Mouse (Mus musculus): ENCODE measurements around the gene Acadl. TPM values are rescaled to one million over a fixed set of nuclear protein-coding genes. Genes with fewer than 3 reads are reported as not detected.

Gene Acadl
- 101 and 118 TPM in 2 replicates for polyA plus RNA-seq (2015; fragmentation: Nextera tagmentation; extraction: Ambion mirVana)

DNA sequence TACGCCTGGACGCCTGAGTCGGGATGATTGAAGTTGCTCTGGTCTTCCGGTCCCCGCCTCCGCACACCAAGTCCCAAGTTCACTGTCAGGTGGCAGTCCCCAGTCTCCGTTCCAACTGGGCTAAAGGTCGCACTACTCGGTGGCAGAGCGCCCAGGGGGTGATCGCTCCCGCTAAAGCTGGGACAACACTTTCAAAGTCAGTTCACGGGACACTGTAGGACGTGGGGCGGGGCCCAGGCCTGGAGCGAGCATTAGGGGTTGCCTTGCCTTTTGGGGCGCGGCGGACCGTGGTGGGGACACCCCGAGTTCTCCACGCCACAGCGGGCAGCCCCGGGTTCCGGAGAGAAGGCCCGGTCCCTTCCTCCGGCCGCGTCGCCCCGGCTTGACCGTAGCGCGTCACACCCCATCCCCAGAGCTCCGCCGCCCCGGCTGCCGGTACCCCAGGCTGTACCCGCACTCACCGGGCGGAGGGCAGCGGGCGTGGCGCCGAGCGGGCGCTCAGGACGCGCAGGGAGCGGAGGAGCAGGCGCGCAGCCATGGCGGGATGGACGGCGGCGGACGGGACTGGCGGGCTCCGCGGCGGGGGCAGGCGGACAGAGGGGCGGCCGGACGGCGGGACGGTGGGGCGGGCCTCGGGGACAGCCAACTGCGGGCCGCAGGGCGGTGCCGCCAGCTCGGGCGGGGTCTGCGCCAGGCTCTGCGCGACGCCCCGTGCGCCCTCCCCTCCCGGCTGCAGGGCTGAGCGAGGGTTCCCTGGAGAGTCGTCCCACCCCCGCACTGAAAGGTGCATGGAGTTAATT, at the start of gene Acadl:
Gene Acadl, minus strand, starts transcription at position 566 of the 800 bp plus-strand sequence.
- DNase-seq, result peak; percentile 60
- H3K4me3 ChIP-seq (replicated peaks), result peak within 1 kb of the TSS; percentile 89
- H3K27me3 ChIP-seq, result no peaks in the 10 kb centered on the region
- peak within 1 kb of the TSS; percentile 87 for H3K4me2 ChIP-seq
- peak within 1 kb of the TSS; percentile 90 for H3K9ac ChIP-seq
- peak; percentile 96 for ATAC-seq (ENCODE audit: low read depth)
- peaks cover 10% of the 10 kb centered on the region; the same call in 1 of the 2 replicates for H3K36me3 ChIP-seq
- H3K4me1 ChIP-seq (replicated peaks), result peaks cover 20% of the 10 kb centered on the region
- under 1% methylated on average over 85 of the region's 85 CpGs for WGBS (ENCODE audit: insufficient replicate concordance)
- H3K9me3 ChIP-seq (replicated peaks), result no peaks in the 10 kb centered on the region
- peak within 1 kb of the TSS; percentile 92 for H3K27ac ChIP-seq

DNA sequence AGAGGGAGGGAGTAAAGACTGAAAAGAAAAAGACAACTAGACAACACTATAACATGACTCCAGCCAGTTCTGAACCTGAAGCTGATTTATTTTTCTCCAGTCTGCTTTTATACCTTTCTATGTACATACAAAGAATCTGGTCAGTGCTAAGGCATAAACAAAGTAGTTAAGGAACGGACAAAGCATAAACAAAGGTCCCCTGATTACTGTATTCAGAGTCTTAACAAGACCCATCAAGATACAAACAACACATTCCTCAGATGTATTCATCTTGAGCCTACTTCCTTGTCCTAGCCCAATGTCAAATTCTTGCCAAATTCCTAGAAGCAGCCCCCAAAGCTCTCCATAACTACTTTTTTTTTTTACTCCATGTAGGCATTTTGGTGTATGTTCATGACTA, 49.2 kb upstream of the Acadl start:
- H3K27me3 ChIP-seq, result no peaks in the 10 kb centered on the region
- no peaks in the 10 kb centered on the region for H3K36me3 ChIP-seq
- H3K4me1 ChIP-seq (replicated peaks), result no peaks in the 10 kb centered on the region
- no peak overlapping the region for H3K9ac ChIP-seq
- no peak overlapping the region for H3K4me3 ChIP-seq (replicated peaks)
- no peak overlapping the region for H3K27ac ChIP-seq
- H3K4me2 ChIP-seq, result no peak overlapping the region
- no peaks in the 10 kb centered on the region for H3K9me3 ChIP-seq (replicated peaks)
- no peak for DNase-seq
- WGBS (ENCODE audit: insufficient replicate concordance), result 42% methylated on average over 1 of the region's 1 CpGs
- no peak for ATAC-seq (ENCODE audit: low read depth)

DNA sequence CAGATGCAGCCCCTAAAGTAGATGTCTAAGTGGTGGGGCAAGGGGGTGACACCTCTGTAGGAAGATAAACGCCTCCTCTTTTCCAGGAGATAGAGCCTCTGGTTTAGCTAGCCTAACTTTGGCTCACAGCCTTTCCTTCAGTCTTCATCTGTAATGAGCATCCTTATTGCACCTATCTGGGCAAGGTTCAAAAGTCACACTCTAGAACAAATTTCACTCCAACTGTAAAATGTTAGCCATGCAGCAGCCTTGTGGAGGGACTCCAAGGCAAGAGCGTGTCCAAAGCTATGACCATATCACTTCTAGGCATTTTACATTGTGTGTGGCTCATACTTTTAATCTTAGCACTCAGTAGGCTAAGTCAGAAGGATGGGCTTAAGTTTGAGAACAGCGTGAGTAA, 39.5 kb upstream of the Acadl start:
- no peak overlapping the region for H3K9ac ChIP-seq
- ATAC-seq (ENCODE audit: low read depth) (no peak), DNase-seq (no peak)
- H3K4me1 ChIP-seq (replicated peaks), result no peaks in the 10 kb centered on the region
- no peak overlapping the region for H3K27ac ChIP-seq
- 64% methylated on average over 3 of the region's 3 CpGs for WGBS (ENCODE audit: insufficient replicate concordance)
- no peak overlapping the region for H3K4me3 ChIP-seq (replicated peaks)
- H3K36me3 ChIP-seq, result no peaks in the 10 kb centered on the region
- no peaks in the 10 kb centered on the region for H3K27me3 ChIP-seq
- no peak overlapping the region for H3K4me2 ChIP-seq
- no peaks in the 10 kb centered on the region for H3K9me3 ChIP-seq (replicated peaks)

DNA sequence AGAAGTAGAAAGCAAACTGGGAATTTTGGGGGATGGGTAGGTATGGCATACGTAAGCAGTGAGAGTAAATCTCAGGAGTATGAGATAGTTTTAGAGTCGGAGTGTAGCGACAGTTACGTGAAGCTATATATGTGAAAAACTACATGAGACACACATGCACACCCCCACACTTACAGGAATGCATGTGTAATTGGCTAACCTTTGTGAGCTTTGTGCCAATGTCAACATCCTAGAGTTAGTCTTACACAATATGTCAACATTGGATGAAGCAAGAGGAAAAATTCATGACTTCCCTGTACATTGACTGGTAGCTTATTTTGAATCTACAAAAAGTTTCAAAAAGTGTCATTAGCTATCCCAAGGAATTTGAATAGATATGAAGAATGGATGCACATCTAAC, 37.9 kb upstream of the Acadl start:
- Histone ChIP-seq H3K9me3 (replicated peaks) (no peaks in the 10 kb centered on the region), H3K4me2 (no peak overlapping the region), H3K4me1 (replicated peaks) (no peaks in the 10 kb centered on the region), H3K4me3 (replicated peaks) (no peak overlapping the region), H3K36me3 (no peaks in the 10 kb centered on the region), H3K9ac (no peak overlapping the region), H3K27ac (no peak overlapping the region), H3K27me3 (no peaks in the 10 kb centered on the region)
- 76% methylated on average over 4 of the region's 4 CpGs for WGBS (ENCODE audit: insufficient replicate concordance)
- ATAC-seq (ENCODE audit: low read depth) (peak; percentile 64; the same call in 1 of the 2 replicates), DNase-seq (no peak)

DNA sequence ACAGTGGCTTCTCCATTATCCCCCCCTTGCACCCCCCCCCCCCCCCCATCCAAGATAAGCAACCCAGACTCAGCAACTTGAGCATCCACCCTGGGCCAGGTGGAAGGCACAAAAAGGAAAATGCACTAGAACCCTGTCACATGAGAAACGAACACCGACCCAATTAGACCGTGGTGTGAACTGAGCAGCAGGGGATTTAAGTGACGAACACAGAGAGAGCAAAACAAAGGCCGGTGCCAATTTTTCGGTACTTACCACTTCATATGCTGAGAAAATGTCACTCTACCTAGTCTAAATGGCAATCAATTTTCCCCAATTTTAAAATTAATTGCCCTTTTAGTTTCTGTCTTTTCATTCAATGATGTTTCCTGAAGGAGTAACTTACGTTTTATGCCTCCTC, 35.2 kb upstream of the Acadl start:
- no peak for DNase-seq
- 74% methylated on average over 7 of the region's 7 CpGs for WGBS (ENCODE audit: insufficient replicate concordance)
- Histone ChIP-seq H3K27ac (no peak overlapping the region), H3K4me2 (no peak overlapping the region), H3K27me3 (no peaks in the 10 kb centered on the region), H3K4me3 (replicated peaks) (no peak overlapping the region), H3K4me1 (replicated peaks) (no peaks in the 10 kb centered on the region), H3K9me3 (replicated peaks) (no peaks in the 10 kb centered on the region), H3K36me3 (no peaks in the 10 kb centered on the region), H3K9ac (no peak overlapping the region)
- ATAC-seq (ENCODE audit: low read depth), result no peak

DNA sequence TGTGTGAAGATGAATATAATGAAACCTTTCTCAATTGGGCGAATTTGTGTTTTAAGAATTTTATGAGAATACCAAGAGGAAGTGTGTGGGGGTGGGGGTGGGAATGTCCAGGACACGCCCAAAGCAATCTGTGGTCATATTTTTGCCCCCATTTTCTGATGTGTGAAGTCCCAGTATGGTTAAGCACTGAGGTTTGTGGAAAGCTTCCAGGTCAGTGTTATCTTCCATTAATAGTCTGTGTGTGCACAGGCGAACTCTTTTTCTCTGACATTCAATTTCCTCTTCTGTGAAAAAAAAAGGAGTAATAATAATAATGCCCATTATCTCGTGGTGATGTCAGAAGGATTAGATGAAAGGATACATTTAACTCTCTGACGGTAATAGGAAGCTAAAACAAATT, 33.5 kb upstream of the Acadl start:
- H3K27me3 ChIP-seq, result no peaks in the 10 kb centered on the region
- ATAC-seq (ENCODE audit: low read depth) (no peak), DNase-seq (no peak)
- no peaks in the 10 kb centered on the region for H3K9me3 ChIP-seq (replicated peaks)
- no peak overlapping the region for H3K4me2 ChIP-seq
- H3K36me3 ChIP-seq, result no peaks in the 10 kb centered on the region
- H3K4me3 ChIP-seq (replicated peaks), result no peak overlapping the region
- WGBS (ENCODE audit: insufficient replicate concordance), result 37% methylated on average over 5 of the region's 5 CpGs
- no peak overlapping the region for H3K27ac ChIP-seq
- no peaks in the 10 kb centered on the region for H3K4me1 ChIP-seq (replicated peaks)
- no peak overlapping the region for H3K9ac ChIP-seq

DNA sequence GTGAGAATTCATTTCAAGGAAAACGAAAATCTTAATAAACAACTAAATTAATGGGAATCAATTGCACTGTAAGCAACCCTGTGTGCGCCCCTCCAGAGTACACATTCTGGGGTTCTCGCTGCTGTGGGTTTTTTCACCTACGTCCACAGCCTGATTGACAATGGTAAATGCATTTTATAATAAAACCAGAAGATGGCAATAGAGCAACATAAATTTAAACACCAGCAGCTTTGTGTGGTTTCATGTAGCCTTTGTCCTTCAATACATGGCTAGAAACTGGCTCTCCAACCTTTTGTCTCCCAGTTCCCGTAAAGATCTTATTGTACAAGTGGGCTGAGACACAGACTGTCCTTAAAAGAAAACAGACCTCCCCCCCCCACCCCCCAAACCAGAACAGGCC, 33.0 kb upstream of the Acadl start:
- 25% methylated on average over 5 of the region's 5 CpGs for WGBS (ENCODE audit: insufficient replicate concordance)
- Histone ChIP-seq H3K9me3 (replicated peaks) (no peaks in the 10 kb centered on the region), H3K27ac (no peak overlapping the region)

DNA sequence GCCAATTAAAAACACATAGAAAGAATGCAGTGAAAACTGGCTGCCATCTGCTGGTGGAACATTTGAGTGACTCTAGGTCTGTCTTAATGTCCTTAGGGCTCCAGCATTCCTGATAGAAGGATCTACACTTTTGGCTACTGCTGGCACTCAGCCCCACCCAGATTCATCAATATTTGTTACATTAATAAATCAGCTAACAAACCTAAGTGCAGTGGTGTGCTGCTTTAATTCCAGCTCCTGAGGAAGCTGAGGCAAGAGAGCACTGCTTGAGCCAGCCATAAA, 32.7 kb upstream of the Acadl start:
- Histone ChIP-seq H3K36me3 (no peaks in the 10 kb centered on the region), H3K4me1 (replicated peaks) (no peaks in the 10 kb centered on the region), H3K4me3 (replicated peaks) (no peak overlapping the region), H3K27me3 (no peaks in the 10 kb centered on the region), H3K27ac (no peak overlapping the region), H3K4me2 (peak overlapping the region; percentile 23; the same call in 1 of the 2 replicates), H3K9me3 (replicated peaks) (no peaks in the 10 kb centered on the region), H3K9ac (no peak overlapping the region)
- ATAC-seq (ENCODE audit: low read depth) (peak; percentile 58; the same call in 1 of the 2 replicates), DNase-seq (no peak)

More for the DNA sequence above, 33.0 kb upstream of the Acadl start:
- Histone ChIP-seq H3K36me3 (no peaks in the 10 kb centered on the region), H3K27me3 (no peaks in the 10 kb centered on the region), H3K4me3 (replicated peaks) (no peak overlapping the region), H3K9ac (no peak overlapping the region), H3K4me1 (replicated peaks) (no peaks in the 10 kb centered on the region), H3K4me2 (peak overlapping the region; percentile 23; the same call in 1 of the 2 replicates)
- no peak for DNase-seq
- peak; percentile 55 for ATAC-seq (ENCODE audit: low read depth)

DNA sequence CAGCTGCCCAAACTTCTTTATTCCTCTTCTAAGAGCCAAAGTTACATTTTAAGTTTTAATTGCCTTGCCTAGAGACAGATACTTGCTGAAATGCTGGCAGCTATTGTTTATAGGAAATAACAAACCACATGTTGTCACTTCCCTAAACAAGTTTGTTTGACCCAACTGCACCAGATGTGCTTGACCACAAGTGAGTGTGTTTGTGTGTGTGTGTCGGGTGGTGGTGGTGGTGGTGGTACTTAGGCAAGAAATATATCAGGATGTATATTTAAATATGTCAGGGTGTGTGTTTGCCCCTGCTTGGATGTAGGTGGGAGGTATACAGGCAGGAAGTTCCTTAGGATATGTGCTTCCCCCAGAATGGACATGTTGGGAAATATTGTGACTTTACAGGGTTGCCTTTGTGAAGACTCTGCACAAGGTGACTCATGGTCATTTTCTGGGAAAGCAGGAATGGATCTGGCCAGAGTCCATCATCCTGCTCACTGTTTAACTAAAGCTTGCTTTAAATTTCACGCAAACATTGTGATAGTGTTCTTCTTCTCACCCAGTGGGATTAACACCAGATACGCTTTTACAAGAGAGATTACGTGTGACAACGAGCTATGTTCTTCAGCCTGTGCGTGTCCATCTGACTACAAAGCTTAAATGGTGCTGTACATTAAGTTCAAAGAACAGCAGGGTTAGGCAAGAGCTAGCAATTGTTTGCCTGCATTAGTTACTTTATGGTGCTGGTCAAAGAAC, 32.2 kb upstream of the Acadl start:
- no peaks in the 10 kb centered on the region for H3K4me1 ChIP-seq (replicated peaks)
- no peak overlapping the region for H3K9ac ChIP-seq
- 56% methylated on average over 6 of the region's 6 CpGs for WGBS (ENCODE audit: insufficient replicate concordance)
- no peak overlapping the region for H3K4me3 ChIP-seq (replicated peaks)
- no peak overlapping the region for H3K4me2 ChIP-seq
- H3K9me3 ChIP-seq (replicated peaks), result no peaks in the 10 kb centered on the region
- H3K36me3 ChIP-seq, result no peaks in the 10 kb centered on the region
- no peak for ATAC-seq (ENCODE audit: low read depth)
- DNase-seq, result no peak
- no peak overlapping the region; the same call in 1 of the 2 replicates for H3K27ac ChIP-seq
- H3K27me3 ChIP-seq, result no peaks in the 10 kb centered on the region

DNA sequence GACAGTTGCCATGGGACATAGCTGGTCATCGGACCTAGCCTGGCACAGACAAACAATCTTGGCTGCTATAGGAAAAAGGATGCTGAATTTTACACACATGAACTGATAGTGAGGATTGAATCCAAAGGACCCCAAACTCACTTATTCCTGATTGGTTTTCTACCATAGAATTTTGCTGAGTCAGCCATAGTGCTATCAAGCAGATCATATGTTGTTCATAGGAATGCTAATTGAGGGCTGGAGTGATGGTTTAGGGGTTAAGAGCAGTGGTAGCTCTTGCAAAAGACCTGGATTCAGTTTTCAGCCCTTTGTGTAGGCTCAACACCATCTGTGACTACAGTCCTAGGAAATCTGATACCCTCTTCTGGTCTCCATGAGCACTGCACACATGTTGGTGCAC, 24.1 kb upstream of the Acadl start:
- no peak overlapping the region for H3K4me2 ChIP-seq
- no peak for ATAC-seq (ENCODE audit: low read depth)
- H3K4me3 ChIP-seq (replicated peaks), result no peak overlapping the region
- no peak overlapping the region for H3K27ac ChIP-seq
- no peak for DNase-seq
- H3K36me3 ChIP-seq, result no peaks in the 10 kb centered on the region
- no peaks in the 10 kb centered on the region for H3K9me3 ChIP-seq (replicated peaks)
- no peaks in the 10 kb centered on the region for H3K27me3 ChIP-seq
- H3K4me1 ChIP-seq (replicated peaks), result no peaks in the 10 kb centered on the region
- no peak overlapping the region for H3K9ac ChIP-seq
- 65% methylated on average over 1 of the region's 1 CpGs for WGBS (ENCODE audit: insufficient replicate concordance)

DNA sequence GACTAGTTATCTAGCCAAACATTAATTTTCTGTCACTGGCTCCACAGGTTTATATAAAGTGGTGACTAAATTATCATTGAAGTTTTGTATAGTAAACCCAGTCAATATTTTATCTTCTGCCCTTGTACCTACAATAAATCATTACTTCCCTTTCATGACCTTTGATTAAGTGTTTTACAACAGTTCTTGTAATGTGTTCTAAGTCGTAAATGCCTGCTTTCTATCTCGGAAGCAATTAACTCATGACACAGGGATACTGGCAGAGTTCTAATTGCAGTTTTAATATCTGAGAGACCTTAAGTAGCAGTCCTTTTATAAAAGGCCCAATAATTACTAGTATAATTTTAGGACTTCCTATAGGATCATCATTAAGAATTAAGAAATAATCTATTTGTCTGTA, 17.1 kb upstream of the Acadl start:
- ATAC-seq (ENCODE audit: low read depth), result no peak
- Histone ChIP-seq H3K36me3 (no peaks in the 10 kb centered on the region), H3K9me3 (replicated peaks) (no peaks in the 10 kb centered on the region)

DNA sequence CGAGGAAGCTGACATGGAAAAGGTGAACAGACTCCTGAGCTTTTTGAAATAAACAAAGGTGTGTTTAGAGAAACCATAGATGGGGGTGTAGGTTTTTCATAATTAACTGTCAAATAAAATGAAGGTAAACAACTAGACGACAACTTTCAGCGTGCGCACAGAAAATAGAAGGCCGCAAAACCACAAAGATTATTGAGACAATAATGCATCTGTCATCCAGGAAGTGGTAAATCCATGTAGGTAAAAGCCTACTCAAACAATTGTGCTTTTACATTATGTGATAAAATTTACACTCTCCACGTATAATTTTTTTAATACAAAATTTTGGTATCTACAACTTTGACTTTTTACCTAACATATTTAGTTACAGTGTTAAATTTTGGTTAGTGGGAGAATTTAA, 11.7 kb upstream of the Acadl start:
- Histone ChIP-seq H3K27ac (no peak overlapping the region), H3K27me3 (no peaks in the 10 kb centered on the region), H3K9ac (no peak overlapping the region), H3K4me1 (replicated peaks) (no peaks in the 10 kb centered on the region), H3K9me3 (replicated peaks) (no peaks in the 10 kb centered on the region), H3K36me3 (no peaks in the 10 kb centered on the region), H3K4me3 (replicated peaks) (no peak overlapping the region), H3K4me2 (no peak overlapping the region)
- DNase-seq, result no peak
- no peak for ATAC-seq (ENCODE audit: low read depth)
- WGBS (ENCODE audit: insufficient replicate concordance), result 66% methylated on average over 6 of the region's 6 CpGs

More for the DNA sequence above, 17.1 kb upstream of the Acadl start:
- WGBS (ENCODE audit: insufficient replicate concordance), result 63% methylated on average over 2 of the region's 2 CpGs
- H3K27me3 ChIP-seq, result no peaks in the 10 kb centered on the region
- DNase-seq, result no peak
- no peak overlapping the region for H3K4me2 ChIP-seq
- no peaks in the 10 kb centered on the region for H3K4me1 ChIP-seq (replicated peaks)
- no peak overlapping the region for H3K4me3 ChIP-seq (replicated peaks)
- no peak overlapping the region for H3K9ac ChIP-seq
- no peak overlapping the region for H3K27ac ChIP-seq
